Mouse (Mus musculus) gastrocnemius, postnatal 4 days (tissue): ENCODE measurements around the gene 2010111I01Rik. TPM values are rescaled to one million over a fixed set of nuclear protein-coding genes. Genes with fewer than 3 reads are reported as not detected.

Experiments used
- DNase-seq, 2 experiments: peaks; one replicate each; pipeline ENCODE4 v3.0.0; 2021 to 2022; ENCODE audit warnings: low spot score in 2 of 2, mixed read lengths in 2 of 2
- total RNA-seq, 2 experiments: library from RNA; stranded (reverse); gene quantifications; 2 replicates each; pipeline ENCODE4 v1.2.3; 2021

The 2010111I01Rik gene
- total RNA-seq, 2 experiments from 2014 or later = 105 to 158 TPM

GRCm38 (mm10) chr13:63108601-63109000, 143.9 kb downstream of the 2010111I01Rik start:
- DNase-seq = peak in 1 of 2 experiments; percentile 48

DNA sequence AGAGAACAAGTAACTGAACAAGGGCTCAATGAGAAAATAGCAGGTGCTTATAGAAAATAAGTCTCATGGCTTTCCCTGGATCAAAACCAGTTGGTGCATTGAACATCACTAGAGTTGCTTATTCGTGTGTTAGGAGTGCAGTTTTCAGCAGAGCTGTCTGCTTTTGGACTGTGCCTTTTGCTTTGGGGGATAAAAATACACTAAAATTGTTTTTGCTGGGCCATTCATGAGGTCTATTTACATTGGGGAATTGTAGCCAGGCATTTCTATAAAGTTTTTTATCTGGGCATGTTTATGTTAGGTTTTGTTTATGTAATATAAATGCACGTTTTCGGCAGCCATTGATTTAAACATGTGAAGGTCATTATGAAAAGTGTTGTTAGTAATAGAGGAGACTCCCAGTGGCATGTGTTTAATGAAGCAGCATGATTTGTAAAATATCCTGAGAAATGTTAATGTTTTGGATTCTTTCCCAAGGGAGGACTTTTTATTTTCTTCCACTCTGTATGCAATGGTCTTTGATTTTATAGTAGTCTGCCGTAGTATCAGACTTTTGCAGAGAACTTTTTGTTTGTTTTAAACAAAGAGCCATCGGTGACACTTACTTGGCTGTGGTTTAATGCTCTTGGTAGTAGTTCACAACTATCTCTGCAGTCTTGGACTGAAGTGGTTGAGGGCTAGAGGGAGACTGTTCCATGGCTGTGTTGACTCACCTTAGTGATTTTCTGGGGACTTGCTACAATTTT, 146.8 kb downstream of the 2010111I01Rik start:
- no peak for DNase-seq

- DNase-seq = no peak
Observed at GRCm38 (mm10) chr13:63112043-63112597, 147.4 kb downstream of the 2010111I01Rik start.

DNA sequence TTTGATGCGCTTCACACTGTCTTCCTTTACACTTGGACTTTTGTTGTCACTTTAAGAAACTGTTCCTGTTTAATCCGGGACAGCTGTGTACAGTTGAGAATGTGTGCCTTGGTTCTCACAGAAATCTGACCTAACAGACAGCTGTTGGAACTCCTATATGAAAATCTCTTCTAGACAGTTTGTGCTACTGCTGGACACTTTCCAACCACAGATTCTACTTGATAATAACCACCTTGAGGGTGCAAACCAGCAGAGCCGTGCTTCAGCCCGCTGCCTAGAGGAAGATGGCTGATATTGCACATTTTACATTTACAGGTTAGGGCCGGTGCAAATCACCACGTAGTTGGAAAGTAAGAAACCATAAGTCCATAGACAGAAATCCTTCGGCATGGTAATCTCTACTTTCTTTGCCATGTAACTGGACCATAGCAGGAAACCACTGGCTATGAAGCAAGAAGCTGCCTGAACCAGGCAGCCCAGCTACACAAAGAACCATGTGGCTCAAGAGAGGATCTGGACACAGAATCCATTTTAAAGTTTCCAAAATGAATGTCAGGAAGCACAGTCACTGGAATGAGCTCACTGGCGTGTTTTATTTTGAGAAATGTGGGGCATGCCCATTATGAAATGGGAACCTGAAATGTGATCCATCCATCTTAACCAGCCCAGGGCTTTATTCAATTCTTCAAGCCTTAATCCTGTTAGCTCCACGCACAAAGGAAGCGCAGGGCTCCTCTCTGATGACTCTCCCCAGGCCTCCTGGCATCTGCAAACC, 148.1 kb downstream of the 2010111I01Rik start:
- no peak for DNase-seq

GRCm38 (mm10) chr13:63113881-63114301, 149.2 kb downstream of the 2010111I01Rik start:
- no peak for DNase-seq

GRCm38 (mm10) chr13:63115187-63115784, 150.6 kb downstream of the 2010111I01Rik start:
- DNase-seq = no peak

- DNase-seq = no peak
Observed at GRCm38 (mm10) chr13:63117495-63118184, 152.9 kb downstream of the 2010111I01Rik start.

- DNase-seq = no peak
Observed at GRCm38 (mm10) chr13:63118682-63119081, 154.0 kb downstream of the 2010111I01Rik start.

DNA sequence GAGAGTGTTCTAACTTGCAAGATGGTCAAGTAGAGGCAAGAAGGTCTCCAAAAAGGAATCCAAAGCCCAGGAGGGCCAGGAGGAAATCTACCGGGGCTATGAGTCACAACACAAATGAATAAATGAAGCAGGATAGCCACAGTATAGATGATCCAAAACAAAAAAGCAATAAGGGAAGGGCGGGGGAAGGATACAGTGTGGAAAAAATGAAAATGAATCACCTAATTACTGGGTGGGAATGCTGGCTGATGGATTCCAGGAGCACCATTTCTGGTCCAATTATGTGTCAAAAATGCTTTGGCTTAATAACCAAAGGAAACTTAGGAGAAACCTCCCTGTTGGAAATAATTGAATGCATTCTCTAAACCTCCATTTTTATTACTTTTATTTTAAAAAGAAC, 155.6 kb downstream of the 2010111I01Rik start:
- no peak for DNase-seq

DNA sequence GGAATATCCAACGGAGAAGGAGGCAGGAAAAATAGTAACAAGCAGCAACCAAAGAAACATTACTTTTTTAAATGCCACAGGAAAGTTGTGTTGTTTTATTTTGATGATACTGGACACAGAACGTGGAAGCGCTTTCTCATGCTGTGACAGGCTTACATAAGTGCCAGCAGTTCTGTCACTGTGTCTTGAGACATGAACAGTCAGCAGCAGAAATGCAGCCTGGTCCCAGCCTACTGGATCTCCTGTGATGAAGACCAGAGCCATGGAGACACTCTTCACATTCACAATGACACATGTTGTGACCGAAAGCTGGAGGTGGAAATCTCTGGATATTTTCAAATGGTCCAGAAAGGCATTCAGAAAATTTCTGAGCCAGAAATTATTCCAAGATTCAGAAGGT, 157.1 kb downstream of the 2010111I01Rik start:
- no peak for DNase-seq

- DNase-seq = no peak
Observed at GRCm38 (mm10) chr13:63126206-63126605, 161.5 kb downstream of the 2010111I01Rik start.

DNA sequence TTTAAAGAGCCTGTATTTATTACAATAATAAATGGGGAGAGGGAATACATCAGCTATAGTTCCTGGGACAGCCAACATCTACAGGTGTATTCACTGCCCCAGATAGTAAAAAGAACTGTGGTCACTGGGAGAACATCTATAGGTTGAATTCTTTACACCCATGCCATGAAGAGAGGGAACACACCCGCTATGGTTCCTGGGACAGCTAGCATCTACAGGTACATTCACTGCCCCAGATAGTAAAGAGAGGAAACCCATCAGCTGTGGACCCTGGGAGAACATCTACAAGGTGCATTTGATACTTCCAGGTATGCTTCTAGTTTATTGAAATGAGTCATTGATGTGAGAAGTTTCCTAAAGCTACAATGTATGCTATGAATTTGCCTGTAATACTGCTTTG, 162.8 kb downstream of the 2010111I01Rik start:
- no peak for DNase-seq

- no peak for DNase-seq
Observed at GRCm38 (mm10) chr13:63134879-63135421, 170.3 kb downstream of the 2010111I01Rik start.

- DNase-seq = no peak
Observed at GRCm38 (mm10) chr13:63135994-63136393, 171.3 kb downstream of the 2010111I01Rik start.

GRCm38 (mm10) chr13:63136775-63137174, 172.1 kb downstream of the 2010111I01Rik start:
- DNase-seq = no peak

GRCm38 (mm10) chr13:63138376-63139048, 173.8 kb downstream of the 2010111I01Rik start:
- no peak for DNase-seq

DNA sequence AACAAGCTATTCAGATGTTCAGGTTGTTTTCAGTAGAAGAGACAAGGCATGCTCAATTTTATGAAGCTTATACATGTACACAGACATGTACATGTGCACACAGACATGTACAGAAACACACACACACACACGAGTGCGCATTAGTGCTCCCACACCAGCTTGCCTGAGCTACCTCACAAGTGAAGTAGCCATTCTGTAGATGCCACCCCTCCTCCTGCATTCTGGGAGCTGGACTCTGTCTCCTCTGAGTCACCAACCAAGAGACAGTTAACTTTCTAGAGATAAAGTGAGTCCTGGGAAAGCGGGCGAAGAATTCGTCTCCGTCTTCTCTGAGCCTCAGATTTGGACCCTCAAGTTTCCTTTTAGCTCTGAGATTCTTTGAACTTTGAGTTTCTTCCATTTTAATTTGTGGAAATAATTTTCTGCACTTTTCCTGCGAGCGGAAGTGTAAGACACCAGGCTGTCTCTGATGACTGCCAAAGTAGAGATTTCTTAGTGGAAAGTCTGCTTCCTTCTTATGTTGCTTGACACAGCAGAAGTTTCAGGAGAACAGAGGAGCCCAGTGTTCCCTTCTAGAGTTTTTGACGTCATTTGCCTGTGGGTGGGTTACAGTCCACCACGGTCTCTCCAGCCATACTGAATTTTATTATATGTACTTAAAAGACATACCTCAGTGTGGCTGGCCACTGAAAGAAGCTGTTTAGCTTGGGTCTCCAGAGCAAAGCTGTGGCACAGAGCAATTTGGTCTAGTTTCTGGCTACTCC, 175.0 kb downstream of the 2010111I01Rik start:
- no peak for DNase-seq

GRCm38 (mm10) chr13:63140784-63141183, 176.1 kb downstream of the 2010111I01Rik start:
- DNase-seq = no peak

- no peak for DNase-seq
Observed at GRCm38 (mm10) chr13:63141275-63141674, 176.6 kb downstream of the 2010111I01Rik start.
